Mouse (Mus musculus): ENCODE results near the gene Sass6.
A peak's percentile ranks its signal among the peaks of the same experiment; 100 is the strongest.
"Not testable (repeated sequence)": the region's sequence is repeated elsewhere in the genome, so short reads cannot be mapped to it uniquely, and the experiment has no call there.

Sass6 gene

GRCm38 (mm10) chr3:116632971-116633370 is 38.2 kb downstream of the Sass6 start:
- DNase-seq, result no peak

DNA sequence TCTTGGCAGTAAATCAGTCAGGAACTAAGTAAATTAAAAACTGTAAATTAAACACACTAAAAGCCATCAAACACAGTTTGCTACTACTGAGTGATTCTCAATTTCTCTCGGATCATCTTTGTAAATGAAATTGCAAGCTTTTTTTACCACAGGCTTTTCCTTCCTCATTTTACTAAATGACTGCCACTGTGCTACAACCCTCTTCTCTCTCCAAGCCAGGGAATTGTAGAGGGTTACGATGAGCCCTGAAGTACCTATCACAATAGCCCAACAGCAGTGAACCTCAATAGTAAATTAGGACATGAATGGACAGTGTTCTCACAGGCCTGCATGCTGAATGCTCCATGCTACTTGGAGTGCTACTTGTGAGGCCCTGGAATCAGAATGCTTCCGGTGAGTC is 39.3 kb downstream of the Sass6 start:
- no peak for DNase-seq

- no peak for DNase-seq
Observed at GRCm38 (mm10) chr3:116634853-116635252, 40.1 kb downstream of the Sass6 start.

DNA sequence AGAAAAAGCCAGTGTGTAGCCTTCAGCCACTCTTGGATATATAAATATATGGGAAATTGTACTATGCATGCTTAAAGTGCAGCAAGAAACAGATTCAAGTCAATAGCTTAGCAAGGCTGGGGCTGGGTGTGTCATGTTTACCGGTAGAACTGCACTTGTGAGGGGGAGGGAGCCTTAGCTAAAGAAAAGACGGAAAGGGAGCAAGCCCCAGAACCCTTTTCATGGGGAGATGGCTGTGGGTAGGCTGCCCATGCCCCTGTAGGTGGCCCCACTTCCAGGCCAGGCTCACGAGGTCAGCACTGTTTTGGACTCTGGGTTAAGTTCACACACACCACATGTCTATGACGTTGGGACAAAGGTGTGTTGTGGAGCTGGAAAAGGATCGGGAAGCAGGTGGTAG is 41.0 kb downstream of the Sass6 start:
- no peak for DNase-seq

DNA sequence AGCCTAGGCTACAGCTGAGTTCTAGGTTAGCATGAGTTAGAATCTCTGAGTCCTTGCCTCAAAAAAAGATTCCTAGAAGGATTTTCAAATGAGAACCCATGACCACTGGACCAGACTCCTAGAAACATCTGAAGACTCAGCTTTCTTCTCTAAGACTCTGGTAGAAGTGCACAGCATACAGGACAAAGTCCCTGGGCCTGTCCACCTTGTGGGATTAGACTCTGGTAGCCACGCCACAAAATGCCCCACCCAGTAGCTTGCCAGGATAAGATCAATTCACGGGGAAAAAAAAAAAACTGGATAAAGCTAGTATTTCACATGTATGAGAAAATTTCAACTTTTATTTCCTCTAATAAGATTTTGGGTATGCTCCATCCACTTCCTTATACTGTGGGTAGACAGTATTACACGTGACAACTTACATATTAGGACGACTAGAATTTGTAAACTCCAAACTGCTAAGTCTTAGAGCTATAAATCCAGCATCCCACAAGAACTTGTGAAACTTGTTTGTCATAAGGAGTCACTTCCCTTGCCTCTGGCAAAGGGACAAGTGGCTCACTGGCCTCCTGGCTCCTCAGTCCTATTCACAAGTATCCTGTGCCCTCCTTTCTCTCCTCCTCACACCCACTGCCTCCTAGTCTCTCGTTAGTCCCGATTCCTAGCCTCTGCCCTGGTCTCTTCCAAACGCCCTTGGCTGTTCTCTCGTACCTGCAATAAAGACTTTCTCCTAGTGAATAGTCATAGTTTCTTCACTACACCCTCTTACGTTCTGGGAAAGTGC is 43.1 kb downstream of the Sass6 start:
- DNase-seq, result no peak

DNA sequence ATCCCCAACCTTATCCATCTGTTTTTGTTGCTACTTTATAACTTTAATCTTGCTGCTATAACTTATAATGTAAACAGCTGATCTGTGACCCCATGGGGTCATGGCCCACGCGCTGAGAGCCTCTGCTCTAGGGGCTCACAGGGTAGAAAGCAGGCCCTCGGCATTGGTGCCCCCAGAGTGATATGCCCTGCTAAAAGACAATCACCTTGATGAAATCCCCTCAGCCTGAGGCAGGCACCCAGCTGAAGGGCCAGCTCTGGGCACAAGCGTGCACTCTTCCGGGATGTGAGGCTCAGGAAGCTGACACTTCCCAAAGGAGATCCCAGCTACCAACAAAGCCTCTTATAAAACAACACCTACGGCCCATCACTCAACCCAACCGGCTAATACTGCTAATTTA is 43.8 kb downstream of the Sass6 start:
- no peak for DNase-seq

DNA sequence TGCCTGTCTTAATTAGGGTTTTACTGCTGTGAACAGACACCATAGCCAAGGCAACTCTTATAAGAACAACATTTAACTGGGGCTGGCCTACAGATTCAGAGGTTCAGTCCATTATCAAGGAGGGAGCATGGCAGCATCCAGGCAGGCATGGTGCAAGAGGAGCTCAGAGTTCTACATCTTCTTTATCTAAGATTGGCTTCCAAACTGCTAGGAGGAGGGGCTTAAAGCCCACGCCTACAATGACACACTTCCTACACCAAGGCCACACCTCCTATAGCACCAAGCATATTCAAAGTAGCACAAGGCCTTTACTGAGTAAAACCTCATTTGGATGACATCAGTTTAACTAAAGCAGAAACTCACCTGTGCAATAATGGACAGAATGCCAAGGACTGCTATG is 45.2 kb downstream of the Sass6 start:
- no peak for DNase-seq

DNA sequence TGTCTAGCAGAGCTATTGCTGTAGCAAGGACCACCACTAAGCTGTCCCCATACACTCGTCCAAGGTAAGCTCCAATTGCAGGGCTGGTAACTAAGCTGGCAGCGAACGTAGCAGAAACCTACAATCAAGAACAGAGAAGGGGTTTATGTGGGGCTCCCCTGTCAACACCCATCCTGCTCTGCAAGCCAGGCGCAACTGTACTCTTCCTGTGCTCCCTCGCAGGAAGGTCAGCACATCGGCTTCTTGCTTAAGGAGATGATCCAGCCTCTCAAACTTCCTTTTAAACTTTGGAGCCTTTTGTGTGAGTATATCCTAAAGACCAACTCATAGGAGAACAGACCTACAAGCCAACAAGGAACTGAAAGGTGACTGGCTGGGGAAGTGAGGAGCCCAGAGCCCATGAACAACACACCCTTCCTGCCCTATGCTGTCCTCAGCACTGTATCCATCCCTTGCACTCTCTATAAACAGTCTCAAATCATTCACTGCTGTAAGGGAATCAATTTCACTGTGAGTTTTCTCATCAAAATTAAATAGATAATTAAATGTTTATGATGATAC is 47.1 kb downstream of the Sass6 start:
- DNase-seq, result no peak

DNA sequence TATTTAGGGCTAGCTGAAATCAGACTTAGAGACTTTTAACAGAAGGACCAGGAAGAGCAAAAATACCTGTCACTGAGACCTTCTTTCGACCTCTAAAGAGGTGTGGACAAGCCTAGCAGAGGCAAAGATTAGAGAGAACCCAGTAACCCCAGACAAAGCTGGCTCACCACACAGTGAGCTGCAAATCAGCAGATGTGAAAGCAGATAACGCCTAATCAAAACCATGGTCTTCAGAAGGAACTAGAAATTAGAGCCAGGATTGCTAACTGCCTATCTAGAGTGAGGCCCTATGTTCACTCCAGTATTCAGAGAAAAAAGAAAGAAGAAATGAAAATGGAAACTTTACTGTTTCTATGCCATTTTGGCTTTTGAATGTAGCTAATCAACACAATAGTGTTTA is 47.6 kb downstream of the Sass6 start:
- DNase-seq, result no peak

- no peak for DNase-seq
Observed at GRCm38 (mm10) chr3:116646387-116646786, 51.6 kb downstream of the Sass6 start.

DNA sequence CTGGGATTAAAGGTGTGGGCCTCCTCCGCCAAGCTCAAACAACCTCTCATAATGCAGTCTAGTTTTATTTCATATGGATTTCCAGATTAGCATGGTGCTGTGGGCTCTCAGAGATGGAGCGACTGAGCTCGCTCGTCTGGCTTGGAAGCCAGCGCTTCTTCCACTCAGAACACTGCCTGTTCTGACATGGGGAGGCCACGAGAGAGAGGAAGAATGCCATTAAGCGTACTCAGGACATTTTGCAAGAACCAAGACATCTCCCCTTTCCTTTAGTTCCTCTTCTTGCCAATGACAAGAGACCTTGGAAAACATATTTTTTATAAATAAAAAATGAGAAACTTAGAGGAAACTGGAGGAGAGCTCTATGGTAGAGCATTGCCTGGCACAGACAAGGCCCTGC is 54.0 kb downstream of the Sass6 start:
- no peak for DNase-seq

DNA sequence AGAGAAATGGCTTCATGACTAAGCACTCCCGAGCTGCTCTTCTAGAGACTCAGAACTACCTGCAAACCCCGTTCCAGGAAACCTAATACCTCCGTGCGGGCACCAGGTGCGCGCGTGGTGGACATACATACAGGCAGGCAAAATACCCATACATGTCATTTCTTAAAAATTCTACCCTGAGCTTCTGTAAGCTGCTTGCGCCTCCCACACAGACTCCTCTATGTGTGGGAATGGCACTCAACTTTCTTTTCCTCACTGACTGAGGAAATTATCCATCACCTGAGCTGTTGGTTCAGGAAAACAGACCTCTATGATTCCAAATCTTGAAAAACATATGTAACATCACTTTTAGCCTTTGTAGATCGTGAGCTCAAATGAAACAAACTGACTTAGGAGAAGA is 55.9 kb downstream of the Sass6 start:
- no peak for DNase-seq

- no peak for DNase-seq
Observed at GRCm38 (mm10) chr3:116652033-116652446, 57.3 kb downstream of the Sass6 start.

GRCm38 (mm10) chr3:116653278-116653945 is 58.6 kb downstream of the Sass6 start:
- no peak for DNase-seq

DNA sequence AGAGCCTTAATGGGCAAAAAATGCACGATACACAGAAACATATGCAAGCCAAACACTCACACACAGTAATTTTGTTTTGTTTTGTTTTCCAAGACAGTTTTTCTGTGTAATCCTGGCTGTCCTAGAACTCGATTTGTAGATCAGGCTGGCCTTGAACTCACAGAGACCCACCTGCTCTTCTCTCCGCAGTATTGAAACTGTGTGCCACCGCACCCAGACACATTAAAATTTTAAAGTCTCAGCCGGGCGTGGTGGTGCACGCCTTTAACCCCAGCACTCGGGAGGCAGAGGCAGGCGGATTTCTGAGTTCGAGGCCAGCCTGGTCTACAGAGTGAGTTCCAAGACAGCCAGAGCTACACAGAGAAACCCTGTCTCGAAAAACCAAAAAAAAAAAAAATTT is 59.3 kb downstream of the Sass6 start:
- not testable (repeated sequence) for DNase-seq

GRCm38 (mm10) chr3:116656184-116656965 is 61.6 kb downstream of the Sass6 start:
- DNase-seq, result no peak

DNA sequence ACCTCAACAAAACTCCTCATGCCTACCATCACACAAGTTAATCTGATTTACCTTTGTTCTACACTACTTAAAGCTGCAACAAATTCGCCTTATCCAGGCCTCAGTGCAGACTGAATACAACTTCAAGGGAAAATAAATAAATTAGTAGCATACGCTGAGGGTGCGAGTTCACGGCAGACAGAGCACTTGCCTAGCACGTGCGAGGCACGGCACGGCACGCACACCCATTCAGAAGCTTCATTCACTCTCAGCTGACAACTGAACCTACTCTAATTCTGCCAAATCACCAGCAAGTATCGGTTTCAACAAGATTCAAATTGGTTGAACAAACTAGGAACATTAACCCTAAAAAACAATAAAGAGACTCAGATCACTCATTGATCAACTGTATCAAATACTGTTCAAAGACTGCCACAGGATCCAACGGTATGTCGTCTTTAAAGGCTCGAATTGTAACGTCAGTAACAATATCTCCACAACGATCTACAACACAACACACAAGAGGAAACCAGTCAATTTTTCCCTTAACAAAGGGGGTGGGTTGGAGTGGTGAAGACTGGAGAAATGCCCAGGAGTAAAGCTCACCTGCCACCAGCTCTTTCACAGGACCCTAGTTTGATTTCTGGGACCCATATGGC is 64.3 kb downstream of the Sass6 start:
- DNase-seq, result no peak

DNA sequence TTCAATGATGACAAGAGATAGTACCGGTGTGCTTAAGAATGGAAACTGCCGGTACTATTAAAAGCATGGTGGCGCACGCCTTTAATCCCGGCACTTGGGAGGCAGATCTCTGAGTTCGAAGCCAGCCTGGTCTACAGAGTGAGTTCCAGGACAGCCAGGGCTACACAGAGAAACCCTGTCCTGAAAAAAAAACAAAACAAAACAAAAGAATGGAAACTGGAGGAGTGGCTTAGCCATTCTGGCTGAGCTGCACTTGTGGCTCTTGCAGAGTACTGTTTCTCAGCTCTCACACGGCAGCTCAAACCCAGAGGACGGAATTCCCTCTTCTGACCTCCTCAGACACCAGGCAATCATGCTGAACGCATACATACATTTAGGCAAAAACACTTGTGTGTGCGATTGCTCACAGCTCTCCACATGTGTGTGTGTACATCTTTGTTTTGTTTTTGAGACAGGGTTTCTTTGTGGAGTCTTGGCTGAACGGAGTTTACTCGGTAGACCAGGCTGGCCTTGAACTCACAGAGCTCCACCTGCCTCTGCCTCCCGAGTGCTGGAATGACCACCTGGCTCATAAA is 65.2 kb downstream of the Sass6 start:
- DNase-seq, result no peak

GRCm38 (mm10) chr3:116661288-116661869 is 66.6 kb downstream of the Sass6 start:
- no peak for DNase-seq

DNA sequence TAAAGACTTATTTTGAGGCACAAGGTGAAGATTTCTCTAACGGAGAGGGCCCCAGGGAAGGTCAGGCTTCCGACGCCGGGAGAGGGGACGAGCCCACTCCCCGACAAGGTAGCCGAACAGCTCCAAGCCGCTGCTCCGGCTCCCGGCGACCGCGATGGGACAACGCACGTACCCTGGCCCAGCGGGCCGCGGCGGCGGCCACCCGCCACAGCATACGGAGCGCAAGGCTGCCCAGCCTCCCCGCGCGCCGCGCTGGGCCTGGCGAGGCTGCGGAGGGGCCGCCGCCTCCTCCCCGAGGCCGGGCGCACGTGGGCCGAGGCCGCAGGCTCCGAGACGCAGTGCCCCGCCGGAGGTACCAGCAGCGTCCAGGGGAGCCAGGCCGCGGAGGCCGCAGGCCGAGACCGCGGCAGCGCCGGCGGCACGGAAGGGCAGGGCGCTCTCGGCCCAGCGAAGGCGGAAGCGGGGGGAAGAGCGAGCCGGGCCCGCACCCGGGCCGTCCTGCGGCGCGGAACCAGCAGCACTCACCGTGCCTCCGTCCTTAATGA is 67.2 kb downstream of the Sass6 start:
- no peak for DNase-seq

DNA sequence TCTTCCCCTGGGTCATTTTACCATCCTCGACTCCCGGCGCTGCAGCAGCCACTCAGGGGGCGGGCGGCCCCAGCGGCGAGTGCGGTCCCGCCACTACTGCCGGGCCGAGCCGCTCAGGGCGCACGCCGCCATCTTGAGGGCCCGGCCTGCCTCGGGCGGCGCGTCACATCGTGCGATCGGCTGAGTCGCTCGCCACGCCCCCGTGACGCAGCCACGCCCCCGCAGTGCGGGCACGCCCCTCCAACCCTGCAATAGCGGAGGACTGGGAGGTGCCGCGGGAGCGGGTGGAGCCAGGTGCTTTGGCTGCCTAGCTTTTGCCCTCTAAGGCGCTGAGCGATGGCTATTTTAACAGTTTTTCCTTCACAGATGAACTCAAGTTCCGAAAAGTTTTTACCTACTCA is 67.7 kb downstream of the Sass6 start, which contains the start of gene Mfsd14a:
TSS of gene Mfsd14a (minus strand) at position 215 of the 401 bp plus-strand sequence.
- DNase-seq, result peak; percentile 100

DNA sequence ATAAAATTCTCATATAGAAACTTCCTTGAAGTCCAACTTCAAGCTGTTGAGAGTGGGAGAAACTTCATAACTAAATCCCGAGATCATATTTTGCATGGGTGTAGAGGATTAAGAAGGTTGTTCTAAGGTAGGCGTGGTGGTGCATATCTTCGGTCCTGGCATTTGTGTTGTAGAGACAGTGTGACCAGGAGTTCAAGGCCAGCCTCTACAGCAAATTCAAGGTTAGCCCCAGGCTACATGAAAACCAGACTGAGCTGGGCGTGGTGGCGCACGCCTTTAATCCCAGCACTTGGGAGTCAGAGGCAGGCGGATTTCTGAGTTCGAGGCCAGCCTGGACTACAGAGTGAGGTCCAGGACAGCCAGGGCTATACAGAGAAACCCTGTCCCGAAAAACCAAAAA is 69.5 kb downstream of the Sass6 start:
- not testable (repeated sequence) for DNase-seq
